Mouse (Mus musculus): Measurements from ENCODE around the gene Sec24a. TPM values are rescaled to one million over a fixed set of nuclear protein-coding genes. Genes with fewer than 3 reads are reported as not detected.

Sec24a gene
- polyA plus RNA-seq, 1 experiment from 2014 or later: 7.5 TPM

GRCm38 (mm10) chr11:51643761-51644160 is 119.7 kb downstream of the Sec24a start:
- no peak for DNase-seq (ENCODE audit: low spot score)
- Histone ChIP-seq H3K9me3 (replicated peaks; ENCODE audit: control insufficient read depth, low read length) (no peaks in the 10 kb centered on the region), H3K4me1 (ENCODE audit: control insufficient read depth, insufficient read depth, low read length) (no peaks in the 10 kb centered on the region), H3K27ac (ENCODE audit: low read depth, low read length) (no peak overlapping the region), H3K27me3 (replicated peaks; ENCODE audit: control insufficient read depth, insufficient read depth, low read length) (no peaks in the 10 kb centered on the region), H3K4me2 (ENCODE audit: low read length) (no peak overlapping the region), H3K36me3 (ENCODE audit: control insufficient read depth, insufficient read depth, low read length) (no peaks in the 10 kb centered on the region), H3K4me3 (ENCODE audit: low read depth, low read length) (no peak overlapping the region), H3K9ac (ENCODE audit: low read length) (no peak overlapping the region)
- no peak for ATAC-seq
- 64% methylated on average over 15 of the region's 15 CpGs for WGBS

- WGBS: 84% methylated on average over 9 of the region's 9 CpGs
- H3K9me3 ChIP-seq (replicated peaks; ENCODE audit: control insufficient read depth, low read length): no peaks in the 10 kb centered on the region
Observed at GRCm38 (mm10) chr11:51643202-51643601, 120.2 kb downstream of the Sec24a start.

More at GRCm38 (mm10) chr11:51643202-51643601, 120.2 kb downstream of the Sec24a start:
- H3K4me3 ChIP-seq (ENCODE audit: low read depth, low read length): no peak overlapping the region
- no peak overlapping the region for H3K9ac ChIP-seq (ENCODE audit: low read length)
- no peak overlapping the region for H3K27ac ChIP-seq (ENCODE audit: low read depth, low read length)
- H3K4me1 ChIP-seq (ENCODE audit: control insufficient read depth, insufficient read depth, low read length): no peaks in the 10 kb centered on the region
- ATAC-seq: no peak
- no peaks in the 10 kb centered on the region for H3K36me3 ChIP-seq (ENCODE audit: control insufficient read depth, insufficient read depth, low read length)
- DNase-seq (ENCODE audit: low spot score): no peak
- H3K4me2 ChIP-seq (ENCODE audit: low read length): no peak overlapping the region
- H3K27me3 ChIP-seq (replicated peaks; ENCODE audit: control insufficient read depth, insufficient read depth, low read length): no peaks in the 10 kb centered on the region

Other genes with a start within 250 kb of the Sec24a start
- 9.2 and 9.7 TPM in 2 replicates for gene Phykpl, start 178.9 kb downstream of the Sec24a start, polyA plus RNA-seq (2014; fragmentation: Nextera tagmentation; extraction: Ambion mirVana)
- gene Hnrnpab, start 156.8 kb downstream of the Sec24a start, polyA plus RNA-seq (2014; fragmentation: Nextera tagmentation; extraction: Ambion mirVana): 545 and 644 TPM in 2 replicates
- 114 and 150 TPM in 2 replicates for gene Nhp2, start 143.9 kb downstream of the Sec24a start, polyA plus RNA-seq (2014; fragmentation: Nextera tagmentation; extraction: Ambion mirVana)
- gene Rmnd5b, start 127.7 kb downstream of the Sec24a start, polyA plus RNA-seq (2014; fragmentation: Nextera tagmentation; extraction: Ambion mirVana): 77.0 and 86.4 TPM in 2 replicates
- gene N4bp3, start 112.8 kb downstream of the Sec24a start, polyA plus RNA-seq (2014; fragmentation: Nextera tagmentation; extraction: Ambion mirVana): 6.6 and 9.9 TPM in 2 replicates
- gene D930048N14Rik, start 112.7 kb downstream of the Sec24a start, polyA plus RNA-seq (2014; fragmentation: Nextera tagmentation; extraction: Ambion mirVana): 0.44 and 0.61 TPM in 2 replicates
- gene 0610009B22Rik, start 74.8 kb downstream of the Sec24a start, polyA plus RNA-seq (2014; fragmentation: Nextera tagmentation; extraction: Ambion mirVana): 97.8 and 108 TPM in 2 replicates
- 179 and 184 TPM in 2 replicates for gene Sar1b, start 53 bp upstream of the Sec24a start, polyA plus RNA-seq (2014; fragmentation: Nextera tagmentation; extraction: Ambion mirVana)
- gene Jade2, start 94.0 kb upstream of the Sec24a start, polyA plus RNA-seq (2014; fragmentation: Nextera tagmentation; extraction: Ambion mirVana): 0.20 and 0.23 TPM in 2 replicates
- 117 and 121 TPM in 2 replicates for gene Cdkn2aipnl, start 204.0 kb upstream of the Sec24a start, polyA plus RNA-seq (2014; fragmentation: Nextera tagmentation; extraction: Ambion mirVana)
- 189 and 211 TPM in 2 replicates for gene Ube2b, start 237.1 kb upstream of the Sec24a start, polyA plus RNA-seq (2014; fragmentation: Nextera tagmentation; extraction: Ambion mirVana)
- gene Cdkl3, start 240.6 kb upstream of the Sec24a start, polyA plus RNA-seq (2014; fragmentation: Nextera tagmentation; extraction: Ambion mirVana): 20.4 and 22.3 TPM in 2 replicates